Mouse (Mus musculus) heart, postnatal 25 days (tissue): ENCODE data around the gene Bub1b. TPM values are rescaled to one million over a fixed set of nuclear protein-coding genes. Genes with fewer than 3 reads are reported as not detected.
"Not testable (repeated sequence)": the region's sequence is repeated elsewhere in the genome, so short reads cannot be mapped to it uniquely, and the experiment has no call there.

Experiments
- DNase-seq: peaks from one replicate; pipeline ENCODE4 v3.0.0; 2022; ENCODE audit warnings: low spot score
- intact Hi-C: fragments of 180-260 bp; cut with DNase I; formaldehyde crosslinking; loops from one replicate; pipeline ENCODE4 v1.15.1; 2025
- total RNA-seq, 2 experiments: library from RNA; stranded (reverse); gene quantifications; 2 replicates each; pipeline ENCODE4 v1.2.3; 2021

Gene Bub1b
- total RNA-seq, 2 experiments from 2014 or later = 1.9 to 2.2 TPM

DNA sequence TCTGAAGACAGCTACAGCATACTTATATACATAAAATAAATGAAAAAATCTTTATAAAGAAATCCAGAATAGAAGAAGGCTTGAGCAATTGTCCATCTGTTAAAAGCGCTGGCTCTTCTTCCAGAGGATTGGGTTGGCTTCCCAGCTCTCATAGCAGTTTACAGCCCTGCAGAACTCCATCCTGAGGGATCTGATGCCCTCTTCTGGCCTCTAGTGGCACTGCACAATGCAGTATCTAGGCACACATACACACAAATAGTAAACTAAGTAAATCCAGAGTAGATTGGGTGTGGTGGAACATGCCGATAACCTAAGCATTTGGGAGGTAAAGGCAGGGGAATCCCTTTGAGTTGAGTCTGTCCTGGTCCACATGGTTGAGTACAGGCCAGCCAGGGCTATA is 8.0 kb downstream of the Bub1b start:
- no peak for DNase-seq

DNA sequence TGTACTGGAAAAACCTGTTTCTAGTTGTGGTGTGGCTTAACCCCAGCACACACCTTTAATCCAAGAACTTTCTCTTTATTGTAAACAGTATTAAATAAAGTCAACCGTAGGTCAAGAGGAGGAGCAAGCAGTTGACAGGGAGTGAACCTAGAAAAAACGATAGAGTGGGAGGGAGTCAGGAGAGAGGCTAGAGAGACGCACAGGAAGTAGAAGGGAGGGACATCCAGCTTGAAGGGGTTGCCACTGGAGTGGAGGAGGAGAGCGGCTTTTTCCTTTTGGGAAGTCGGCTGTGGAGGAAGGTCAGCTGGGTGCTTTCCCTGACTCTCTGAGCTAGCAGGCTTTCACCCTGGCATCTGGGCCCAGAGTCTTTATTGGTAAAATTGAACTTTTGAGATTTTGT is 9.0 kb downstream of the Bub1b start:
- intact Hi-C loops = loop anchor here (1.0 to 2.0 kb wide), 2 partner anchors 120 to 342 kb away; no protein-coding TSS in a partner anchor
- DNase-seq = no peak

More for the DNA sequence above, 8.0 kb downstream of the Bub1b start:
- intact Hi-C loops = loop anchor here (1.0 to 2.0 kb wide), 2 partner anchors 119 to 341 kb away; no protein-coding TSS in a partner anchor

DNA sequence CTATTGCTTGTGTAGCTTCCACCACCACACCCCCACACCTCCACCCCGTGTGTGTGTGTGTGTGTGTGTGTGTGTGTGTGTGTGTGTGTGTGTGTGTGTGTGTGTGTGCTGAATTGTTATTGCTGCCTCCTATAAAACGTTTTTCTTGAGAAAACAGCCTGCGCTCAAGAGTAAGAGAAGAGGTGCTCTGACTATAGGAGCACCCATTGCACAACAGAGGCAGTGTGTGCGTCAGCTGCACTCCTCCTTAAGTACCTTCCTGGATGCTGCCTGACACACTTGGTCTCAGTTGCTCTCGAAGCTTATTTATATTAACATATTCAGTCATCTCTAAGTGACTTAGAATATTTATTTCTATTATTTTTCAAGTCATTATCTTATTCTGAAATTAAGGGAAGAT is 20.0 kb downstream of the Bub1b start:
- intact Hi-C loops = no loop called here
- DNase-seq = no peak

DNA sequence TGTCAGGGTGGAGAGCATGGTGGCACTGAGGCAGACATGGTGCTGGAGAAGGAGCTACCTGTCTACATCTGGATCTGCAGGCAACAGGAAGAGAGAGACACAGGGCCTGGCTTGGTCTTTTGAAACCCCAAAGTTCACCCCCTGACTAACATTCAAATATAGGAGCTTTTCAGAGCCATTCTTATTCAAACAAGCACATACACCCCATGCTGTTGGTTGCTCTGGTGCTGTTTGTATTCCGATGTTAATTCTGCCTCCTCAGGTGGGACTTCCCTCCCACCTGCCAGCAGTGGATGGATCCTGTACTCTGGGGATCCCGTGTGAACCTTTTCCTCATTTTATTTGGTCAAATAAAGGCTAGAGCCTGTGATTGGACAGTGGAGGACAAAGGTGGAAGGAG is 22.1 kb downstream of the Bub1b start:
- intact Hi-C loops = no loop called here
- DNase-seq = no peak

DNA sequence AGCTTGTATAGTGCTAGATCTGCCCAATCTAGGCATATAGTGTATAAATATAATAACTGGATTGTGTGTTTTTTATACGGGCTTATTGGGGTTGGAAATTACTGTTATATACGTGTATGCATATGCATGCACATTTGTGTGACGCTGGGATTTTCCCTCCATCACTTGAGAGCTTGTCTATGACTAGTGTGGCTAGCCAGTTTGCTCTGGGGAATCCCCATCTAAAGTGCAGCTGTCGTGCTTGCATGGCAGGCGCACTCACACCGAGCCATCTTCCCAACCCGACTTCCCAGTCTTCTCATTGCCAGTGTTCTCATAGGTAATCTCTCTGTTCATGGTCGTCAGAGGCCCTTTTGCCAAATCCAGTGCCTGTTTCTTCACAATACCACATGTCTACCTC is 22.6 kb downstream of the Bub1b start:
- no peak for DNase-seq
- intact Hi-C loops = no loop called here

DNA sequence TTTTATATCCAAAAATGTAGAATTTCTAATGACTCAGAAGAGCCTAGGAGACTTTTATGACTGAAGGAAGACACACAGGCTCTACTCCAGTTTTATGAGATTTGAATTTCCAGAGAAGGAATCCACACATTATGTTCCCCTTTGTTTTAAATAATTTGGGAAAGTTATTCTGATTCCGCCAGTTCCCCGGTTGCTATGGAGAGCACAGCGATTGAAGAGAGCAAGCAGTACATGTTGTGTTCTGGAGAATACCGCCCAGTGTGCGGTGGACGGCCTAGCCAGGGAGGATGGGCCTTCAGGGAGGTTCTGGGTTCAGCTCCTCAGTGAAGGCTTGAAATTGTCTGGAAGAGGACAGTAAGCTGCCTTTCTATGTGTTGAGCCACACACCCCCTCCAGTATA is 31.3 kb downstream of the Bub1b start:
- intact Hi-C loops = no loop called here
- no peak for DNase-seq

DNA sequence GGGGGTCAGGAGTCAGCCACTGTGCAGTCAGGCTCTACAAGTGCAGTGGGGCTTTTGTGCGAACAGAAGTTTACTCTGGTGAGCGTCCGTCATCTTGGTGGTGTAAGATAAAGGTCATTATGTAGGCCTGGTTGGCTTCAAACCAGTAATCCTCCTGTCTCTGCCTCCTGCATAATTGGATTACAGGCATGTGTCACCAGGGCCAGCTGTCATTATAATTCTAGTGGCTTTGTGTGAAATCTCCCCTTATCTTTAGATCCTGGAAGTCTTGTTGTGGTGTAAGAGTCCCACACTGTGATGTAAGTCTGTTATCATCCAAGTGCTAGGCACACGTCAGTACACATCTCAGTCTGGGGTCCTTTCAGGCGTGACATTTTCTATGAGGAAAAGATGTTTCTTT is 35.4 kb downstream of the Bub1b start:
- intact Hi-C loops = loop anchor here (10.0 kb wide), 1 partner anchor 341 kb away; no protein-coding TSS in a partner anchor

DNA sequence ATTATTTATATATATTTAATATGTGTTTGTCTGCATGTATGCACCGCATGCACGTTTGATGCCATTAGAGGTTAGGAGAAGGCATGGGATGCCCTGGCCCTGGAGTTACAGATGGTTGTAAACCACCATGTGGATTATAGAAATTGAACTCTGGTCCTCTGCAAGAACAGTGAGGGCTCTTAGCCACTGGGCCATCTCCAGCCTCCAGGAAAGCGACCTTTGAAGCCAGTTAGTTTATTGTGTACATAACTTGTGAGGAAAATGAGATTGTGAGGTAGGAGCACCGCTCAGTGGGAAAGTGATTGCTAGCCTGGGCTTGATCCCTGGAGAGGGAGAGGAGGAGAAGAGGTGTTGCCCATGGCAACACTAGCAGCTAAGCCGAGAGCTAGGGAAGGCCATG is 39.2 kb downstream of the Bub1b start:
- intact Hi-C loops = loop anchor here (10.0 kb wide), 1 partner anchor 338 kb away; no protein-coding TSS in a partner anchor
- no peak for DNase-seq

More for the DNA sequence above, 35.4 kb downstream of the Bub1b start:
- DNase-seq = no peak

DNA sequence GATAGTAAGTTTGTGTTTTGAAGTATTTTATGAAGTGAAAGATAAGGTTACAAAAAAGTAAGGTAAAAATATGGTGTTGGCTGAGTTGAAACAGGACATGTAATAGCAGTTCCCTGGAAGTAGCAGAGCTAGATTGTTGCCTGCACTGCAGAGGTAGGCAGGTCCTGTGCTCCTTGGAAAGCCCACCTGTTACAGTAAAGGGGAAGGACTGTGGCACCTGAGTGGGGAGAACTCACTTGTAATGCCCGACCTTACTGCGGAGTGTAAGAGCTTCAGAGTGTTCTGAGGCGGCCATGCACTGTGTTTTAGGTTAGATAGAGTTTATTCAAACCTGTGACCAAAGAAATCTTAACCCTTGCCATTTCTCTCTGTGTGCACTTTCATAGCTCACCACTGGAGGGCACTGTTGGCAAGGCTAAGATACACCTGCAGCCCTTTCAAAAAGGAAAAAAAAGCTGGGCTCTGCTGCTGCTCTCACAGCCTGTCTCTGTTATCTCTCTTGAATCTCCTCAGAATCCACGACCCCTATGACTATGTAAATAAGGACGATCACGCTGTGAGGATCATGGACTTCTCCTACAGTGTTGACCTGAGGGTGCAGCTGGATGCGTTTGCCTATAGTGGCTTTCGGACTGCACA is 40.0 kb downstream of the Bub1b start:
- intact Hi-C loops = loop anchor here (1.0 to 10.0 kb wide), 4 partner anchors 57 to 337 kb away; no protein-coding TSS in a partner anchor
- DNase-seq = no peak

DNA sequence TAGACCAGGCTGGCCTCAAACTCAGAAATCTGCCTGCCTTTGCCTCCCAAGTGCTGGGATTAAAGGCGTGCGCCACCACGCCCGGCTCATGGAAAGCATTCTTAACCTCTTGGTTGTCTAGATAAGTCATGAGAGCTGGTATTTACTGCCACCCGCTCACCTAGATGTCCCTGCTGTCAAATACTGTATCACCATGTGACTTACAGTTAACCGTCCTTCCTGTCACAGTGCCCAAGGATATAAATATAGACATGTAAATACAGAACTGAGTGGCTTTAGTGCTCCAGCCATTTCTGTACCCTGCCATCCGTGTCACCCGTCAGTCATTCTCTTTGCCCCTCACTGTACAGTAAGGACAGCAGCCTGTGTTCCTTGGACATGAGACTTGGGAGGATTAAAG is 40.7 kb downstream of the Bub1b start:
- DNase-seq = no peak
- intact Hi-C loops = loop anchor here (1.0 to 10.0 kb wide), 4 partner anchors 57 to 336 kb away; no protein-coding TSS in a partner anchor

DNA sequence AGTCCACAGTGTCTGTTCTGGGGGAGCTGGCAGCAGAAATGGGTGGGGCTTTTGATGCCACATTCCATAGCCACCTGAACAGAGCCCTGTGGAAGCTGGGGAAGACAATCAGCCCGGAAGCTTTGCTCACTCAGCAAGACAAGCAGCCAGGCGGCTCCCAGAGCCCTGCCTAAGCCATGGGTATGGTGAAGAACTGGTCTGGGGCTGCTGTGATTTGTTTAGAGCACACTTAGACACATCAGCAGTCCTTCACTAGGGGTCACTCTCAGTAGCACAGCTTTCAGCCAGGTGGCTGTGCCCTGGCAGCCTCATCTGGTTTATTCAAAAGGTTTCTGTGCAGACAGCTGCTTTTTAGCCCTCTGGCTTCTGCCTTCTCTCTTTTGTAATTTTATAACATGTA is 43.1 kb downstream of the Bub1b start:
- DNase-seq = no peak
- intact Hi-C loops = no loop called here

DNA sequence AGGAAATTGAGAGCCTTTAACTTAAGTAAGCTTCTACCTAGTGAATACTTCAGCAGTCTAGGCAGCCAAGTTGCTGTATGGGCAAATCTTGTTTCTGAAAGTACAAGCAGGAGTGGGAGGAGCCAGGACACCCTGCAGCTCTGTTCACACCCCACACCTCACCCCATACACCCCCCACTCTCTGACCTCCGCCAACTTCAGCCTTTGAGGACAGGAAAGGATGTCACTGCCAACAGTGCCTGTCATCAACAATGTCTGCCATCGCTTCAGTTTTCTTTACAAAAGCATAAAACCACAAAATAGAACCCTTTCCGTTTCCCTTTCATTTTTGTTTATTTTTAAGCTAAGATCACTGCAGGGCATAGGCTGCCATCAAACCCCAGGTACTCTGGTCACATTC is 44.4 kb downstream of the Bub1b start:
- intact Hi-C loops = no loop called here
- DNase-seq = no peak

DNA sequence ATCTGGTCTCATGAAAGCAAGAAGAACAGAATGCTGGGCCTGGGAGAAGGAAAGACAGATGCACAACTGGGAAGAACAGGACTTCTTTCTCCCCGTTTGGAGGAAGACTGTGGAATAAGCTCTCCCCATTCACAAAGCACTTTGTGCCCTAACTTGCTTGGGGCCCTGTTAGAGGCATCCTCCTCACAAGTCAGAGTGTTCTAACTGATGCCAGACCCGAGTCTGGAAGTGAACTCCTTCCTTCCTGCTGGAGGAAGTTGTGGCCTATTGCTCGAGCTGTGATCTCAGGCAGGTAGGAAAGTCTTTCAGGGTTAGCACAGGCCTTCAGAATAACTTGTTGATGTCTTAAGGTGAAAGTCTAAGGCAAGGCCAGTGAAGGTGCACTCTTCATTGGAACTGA is 44.9 kb downstream of the Bub1b start:
- DNase-seq = no peak
- intact Hi-C loops = no loop called here

DNA sequence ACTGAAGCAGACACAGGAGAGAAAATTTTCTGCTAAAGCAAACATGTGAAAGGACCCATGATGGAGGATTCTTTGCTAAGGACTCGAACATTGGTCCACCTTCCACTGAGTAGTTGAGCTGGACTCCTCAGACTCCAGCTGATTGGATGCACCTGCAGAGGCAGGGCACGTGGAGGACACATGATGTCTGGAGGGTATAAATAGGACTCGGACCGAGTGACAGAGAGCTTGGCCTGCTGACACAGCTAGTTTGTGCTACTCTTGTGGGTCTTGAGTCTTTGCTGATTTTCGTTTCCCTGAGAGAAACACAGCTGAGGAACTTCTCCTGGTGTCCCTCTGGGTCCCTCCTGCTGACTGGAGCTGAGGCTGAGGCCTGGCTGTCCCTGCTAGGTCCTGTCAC is 48.7 kb downstream of the Bub1b start:
- no peak for DNase-seq
- intact Hi-C loops = no loop called here

DNA sequence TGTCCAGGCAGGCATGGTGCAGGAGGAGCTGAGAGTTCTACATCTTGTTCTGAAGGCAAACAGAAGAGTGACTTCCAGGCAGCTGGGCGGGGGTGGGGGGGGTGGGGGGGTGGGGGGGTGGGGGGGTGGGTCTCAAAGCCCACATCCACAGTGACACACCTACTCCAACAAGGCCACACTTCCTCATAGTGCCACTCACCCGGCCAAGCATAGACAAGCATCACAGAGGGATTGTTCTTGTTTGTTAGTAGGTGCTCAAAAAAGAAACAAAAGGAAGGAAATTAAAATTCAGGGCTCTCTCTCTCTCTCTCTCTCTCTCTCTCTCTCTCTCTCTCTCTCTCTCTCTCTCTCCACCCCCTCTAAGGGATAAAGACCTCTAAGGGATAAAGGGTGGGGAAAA is 52.7 kb downstream of the Bub1b start:
- intact Hi-C loops, DNase-seq: not testable (repeated sequence)

DNA sequence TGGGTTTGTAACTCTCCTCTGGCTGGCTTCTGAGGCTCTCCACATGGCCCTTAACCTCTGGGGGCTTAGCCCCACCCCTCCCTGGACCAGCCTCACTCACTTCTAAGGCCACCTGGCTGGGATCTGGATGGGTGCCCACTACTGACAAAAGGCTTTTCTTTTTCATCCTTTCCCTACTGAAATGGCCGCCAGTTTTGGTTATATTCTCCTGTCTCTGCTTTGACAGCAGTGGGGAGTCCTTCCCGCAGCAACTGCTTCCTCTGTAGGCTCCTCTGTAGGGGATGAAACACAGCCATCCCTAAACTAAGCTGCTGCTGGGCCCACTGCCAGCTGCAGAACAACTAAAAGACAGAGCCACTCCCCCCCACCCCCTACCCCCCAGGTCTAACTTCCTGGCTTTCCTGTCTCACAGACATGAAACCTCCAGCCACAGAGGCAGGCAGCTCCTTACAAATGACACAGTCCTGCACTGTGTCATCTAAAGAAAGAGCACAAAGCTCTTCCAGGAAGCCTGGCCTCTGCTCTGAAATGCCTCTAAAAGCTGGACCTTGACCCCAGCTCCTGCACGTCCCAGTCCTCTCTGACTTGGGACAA is 58.8 kb downstream of the Bub1b start:
- no peak for DNase-seq
- intact Hi-C loops = no loop called here

DNA sequence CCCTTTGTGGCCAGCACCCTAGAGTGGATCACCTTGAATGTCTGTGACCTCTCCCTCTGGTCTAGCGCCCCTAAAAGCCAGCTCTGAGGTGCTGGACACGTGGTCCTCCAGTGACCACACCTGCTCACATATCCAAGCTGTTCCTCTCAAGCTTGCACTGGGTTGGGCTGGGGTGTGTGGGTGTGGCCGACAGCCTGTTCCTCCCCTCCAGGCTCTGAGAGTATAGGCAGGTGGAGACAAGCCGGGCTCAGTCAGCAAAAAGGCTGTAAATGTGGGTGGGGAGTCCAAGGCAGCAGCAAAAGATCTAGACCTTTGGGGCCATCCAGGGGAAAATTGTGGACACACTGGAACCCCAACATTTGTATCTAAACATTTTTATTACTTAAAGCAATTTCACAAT is 60.4 kb downstream of the Bub1b start:
- no peak for DNase-seq
- intact Hi-C loops = no loop called here

DNA sequence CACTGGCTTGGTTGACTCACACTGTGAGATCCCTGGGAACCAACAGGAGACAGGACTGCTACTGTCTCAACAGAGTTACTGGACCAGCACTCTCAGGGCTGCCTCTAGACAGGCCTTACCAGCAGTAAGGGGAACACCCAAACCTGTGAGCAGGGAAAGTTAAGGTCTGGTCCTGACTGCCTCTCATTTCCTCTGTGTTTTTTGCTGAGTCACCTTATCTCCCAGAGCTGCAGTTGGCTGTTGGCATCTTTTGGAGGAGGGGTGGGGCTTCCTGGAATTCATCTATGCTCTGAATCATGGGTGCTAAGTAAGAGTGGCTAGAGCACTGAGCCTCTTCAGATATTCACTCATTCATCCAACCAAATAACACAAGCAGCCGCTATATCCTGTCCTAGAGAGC is 61.1 kb downstream of the Bub1b start:
- DNase-seq = peak; percentile 34
- intact Hi-C loops = no loop called here

DNA sequence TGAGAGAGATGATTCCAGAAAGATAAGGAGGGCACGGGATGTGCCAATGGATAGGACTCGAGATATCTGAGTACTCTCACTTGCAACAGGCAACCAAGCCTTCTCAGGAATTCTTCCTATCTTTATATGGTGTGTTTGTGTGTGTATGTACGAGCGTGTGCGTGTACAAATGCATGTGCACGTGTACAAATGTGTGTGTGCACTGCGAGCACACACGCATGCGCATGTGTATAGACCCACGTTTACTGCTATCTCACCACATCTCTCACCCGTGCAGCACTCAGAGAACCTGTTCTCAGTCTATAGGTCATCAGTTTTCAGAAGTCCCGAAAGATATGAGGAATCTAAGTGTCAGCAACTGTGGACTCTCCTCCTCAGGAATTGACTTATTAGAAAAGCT is 61.5 kb downstream of the Bub1b start:
- DNase-seq = no peak
- intact Hi-C loops = no loop called here

DNA sequence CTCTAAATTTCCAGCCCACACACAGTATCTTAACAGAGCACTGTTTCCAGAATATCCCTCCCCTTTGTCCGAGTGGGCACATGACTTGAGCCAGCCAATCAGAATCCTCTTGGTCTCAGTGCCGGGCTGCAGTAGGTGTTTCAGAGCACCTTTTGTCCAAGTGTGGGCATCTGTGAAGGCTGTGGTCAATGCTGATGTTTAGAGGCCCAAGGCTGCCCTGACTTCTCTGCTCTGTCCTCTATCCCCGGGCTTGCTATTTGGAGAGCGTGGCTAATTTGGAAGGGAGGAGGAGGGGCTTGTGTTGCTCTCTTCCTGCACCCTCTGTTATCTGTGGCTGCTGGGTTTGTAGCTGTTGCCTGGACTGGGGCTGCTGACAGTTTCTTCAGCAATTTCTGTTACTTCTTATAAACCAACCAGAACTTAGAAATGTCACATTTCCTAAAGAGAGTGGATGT is 62.0 kb downstream of the Bub1b start:
- intact Hi-C loops = no loop called here
- peak; percentile 53 for DNase-seq

DNA sequence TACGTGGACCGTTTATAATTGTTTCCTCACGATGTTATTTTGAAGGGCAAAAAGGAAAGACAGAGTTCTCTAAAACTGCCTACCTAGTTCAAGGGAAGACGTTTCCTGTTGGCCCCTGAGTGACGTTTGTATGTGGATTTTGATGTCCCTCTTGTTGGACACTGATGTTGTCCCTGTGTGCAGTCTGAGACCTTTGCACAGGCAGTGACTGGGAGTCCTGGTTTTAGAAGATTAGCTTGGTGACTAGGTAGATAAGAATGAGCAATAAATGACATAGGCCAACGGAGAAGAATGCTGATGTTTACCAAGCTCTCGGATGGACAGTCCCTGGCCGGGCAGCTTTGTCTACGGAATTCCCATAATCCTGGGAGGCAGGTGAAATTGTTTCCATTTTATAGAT is 63.9 kb downstream of the Bub1b start:
- intact Hi-C loops = no loop called here
- DNase-seq = no peak
